Mouse (Mus musculus) megakaryocyte, embryonic 14.5 days (primary cell): ENCODE data around the gene Fgfr2. TPM values are rescaled to one million over a fixed set of nuclear protein-coding genes. Genes with fewer than 3 reads are reported as not detected.

Experiments
- H3K27me3 ChIP-seq: replicated peaks from 2 replicates; pipeline ENCODE3; 2012; ENCODE audit warnings: inconsistent platforms
- H3K36me3 ChIP-seq: replicated peaks from 2 replicates; pipeline ENCODE3; 2012; ENCODE audit warnings: low read length, inconsistent platforms, mixed read lengths
- H3K4me1 ChIP-seq: 2 replicates; pipeline ENCODE4 v1.6.1; 2012; ENCODE audit warnings: inconsistent platforms
- H3K4me3 ChIP-seq: replicated peaks from 2 replicates; pipeline ENCODE3; 2012; ENCODE audit warnings: moderate library complexity, mild to moderate bottlenecking, inconsistent platforms
- H3K9me3 ChIP-seq: 2 replicates; pipeline ENCODE4 v1.6.1; 2012; ENCODE audit warnings: inconsistent platforms
- FLI1 ChIP-seq: IDR thresholded peaks from 2 replicates; pipeline ENCODE4 v1.6.1; 2012; ENCODE audit warnings: low read length, inconsistent platforms, mixed read lengths
- GATA1 ChIP-seq: IDR thresholded peaks from 3 replicates; pipeline ENCODE4 v1.6.1; 2012; ENCODE audit warnings: mixed read lengths, low read length, inconsistent platforms, borderline replicate concordance
- polyA plus RNA-seq: library from polyadenylated mRNA; stranded (reverse); fragments of >175 nt; gene quantifications from 2 replicates; pipeline ENCODE4 v1.2.3, GENCODE M21; 2012; ENCODE audit warnings: low replicate concordance; ENCODE audit not compliant: insufficient read depth

Gene Fgfr2
- polyA plus RNA-seq, 1 experiment: 0.45 TPM

- TF ChIP-seq FLI1 (no peak), GATA1 (no peak)
- Histone ChIP-seq H3K4me3 (no peak overlapping the region), H3K4me1 (no peaks in the 10 kb centered on the region), H3K36me3 (no peaks in the 10 kb centered on the region), H3K9me3 (peaks cover 23% of the 10 kb centered on the region), H3K27me3 (no peaks in the 10 kb centered on the region)
Measured at GRCm38 (mm10) chr7:130178991-130179390, 2944.2 kb downstream of the Fgfr2 start.

GRCm38 (mm10) chr7:130177009-130177408 is 2946.1 kb downstream of the Fgfr2 start:
- H3K27me3 ChIP-seq: no peaks in the 10 kb centered on the region
- H3K9me3 ChIP-seq: peaks cover 21% of the 10 kb centered on the region
- H3K36me3 ChIP-seq: no peaks in the 10 kb centered on the region
- H3K4me3 ChIP-seq: no peak overlapping the region
- TF ChIP-seq GATA1: no peak
- no peak for TF ChIP-seq FLI1
- no peaks in the 10 kb centered on the region for H3K4me1 ChIP-seq

GRCm38 (mm10) chr7:130174525-130174924 is 2948.6 kb downstream of the Fgfr2 start:
- Histone ChIP-seq H3K9me3 (peaks cover 16% of the 10 kb centered on the region), H3K27me3 (no peaks in the 10 kb centered on the region)

GRCm38 (mm10) chr7:130173914-130174313 is 2949.2 kb downstream of the Fgfr2 start:
- no peak overlapping the region for H3K4me3 ChIP-seq
- no peaks in the 10 kb centered on the region for H3K27me3 ChIP-seq
- peaks cover 16% of the 10 kb centered on the region for H3K9me3 ChIP-seq
- H3K4me1 ChIP-seq: no peaks in the 10 kb centered on the region
- H3K36me3 ChIP-seq: no peaks in the 10 kb centered on the region
- TF ChIP-seq FLI1 (no peak), GATA1 (no peak)

More at GRCm38 (mm10) chr7:130174525-130174924, 2948.6 kb downstream of the Fgfr2 start:
- no peaks in the 10 kb centered on the region for H3K36me3 ChIP-seq
- no peaks in the 10 kb centered on the region for H3K4me1 ChIP-seq
- TF ChIP-seq FLI1: no peak
- no peak for TF ChIP-seq GATA1
- H3K4me3 ChIP-seq: no peak overlapping the region

GRCm38 (mm10) chr7:130170144-130170543 is 2953.0 kb downstream of the Fgfr2 start:
- peaks cover 11% of the 10 kb centered on the region; the same call in 1 of the 2 replicates for H3K9me3 ChIP-seq
- TF ChIP-seq GATA1 (no peak), FLI1 (no peak)
- H3K27me3 ChIP-seq: no peaks in the 10 kb centered on the region
- H3K36me3 ChIP-seq: no peaks in the 10 kb centered on the region
- H3K4me3 ChIP-seq: no peak overlapping the region
- H3K4me1 ChIP-seq: no peaks in the 10 kb centered on the region

GRCm38 (mm10) chr7:130168296-130168695 is 2954.9 kb downstream of the Fgfr2 start:
- Histone ChIP-seq H3K36me3 (no peaks in the 10 kb centered on the region), H3K9me3 (no peaks in the 10 kb centered on the region), H3K27me3 (no peaks in the 10 kb centered on the region), H3K4me1 (no peaks in the 10 kb centered on the region), H3K4me3 (no peak overlapping the region)
- no peak for TF ChIP-seq GATA1
- TF ChIP-seq FLI1: no peak

- H3K27me3 ChIP-seq: no peaks in the 10 kb centered on the region
- H3K36me3 ChIP-seq: no peaks in the 10 kb centered on the region
- TF ChIP-seq FLI1 (no peak), GATA1 (no peak)
- H3K4me1 ChIP-seq: no peaks in the 10 kb centered on the region
- H3K4me3 ChIP-seq: no peak overlapping the region
- no peaks in the 10 kb centered on the region for H3K9me3 ChIP-seq
Measured at GRCm38 (mm10) chr7:130167261-130167660, 2955.9 kb downstream of the Fgfr2 start.

- Histone ChIP-seq H3K36me3 (no peaks in the 10 kb centered on the region), H3K4me3 (no peak overlapping the region), H3K27me3 (no peaks in the 10 kb centered on the region), H3K9me3 (0 out of 2 replicates have a peak, but pooled peaks cover 3% of the 10 kb centered on the region), H3K4me1 (no peaks in the 10 kb centered on the region)
- no peak for TF ChIP-seq FLI1
- TF ChIP-seq GATA1: no peak
Measured at GRCm38 (mm10) chr7:130166190-130166589, 2957.0 kb downstream of the Fgfr2 start.

GRCm38 (mm10) chr7:130165408-130165807 is 2957.7 kb downstream of the Fgfr2 start:
- Histone ChIP-seq H3K36me3 (no peaks in the 10 kb centered on the region), H3K4me1 (no peaks in the 10 kb centered on the region), H3K9me3 (0 out of 2 replicates have a peak, but pooled peaks cover 3% of the 10 kb centered on the region), H3K27me3 (no peaks in the 10 kb centered on the region), H3K4me3 (no peak overlapping the region)
- TF ChIP-seq FLI1 (no peak), GATA1 (no peak)

- Histone ChIP-seq H3K36me3 (no peaks in the 10 kb centered on the region), H3K4me3 (no peak overlapping the region), H3K9me3 (0 out of 2 replicates have a peak, but pooled peaks cover 3% of the 10 kb centered on the region), H3K4me1 (no peaks in the 10 kb centered on the region), H3K27me3 (no peaks in the 10 kb centered on the region)
- TF ChIP-seq FLI1: no peak
- no peak for TF ChIP-seq GATA1
Measured at GRCm38 (mm10) chr7:130162718-130163117, 2960.4 kb downstream of the Fgfr2 start.

GRCm38 (mm10) chr7:130161581-130161980 is 2961.6 kb downstream of the Fgfr2 start:
- 0 out of 2 replicates have a peak, but pooled peaks cover 3% of the 10 kb centered on the region for H3K9me3 ChIP-seq
- no peak for TF ChIP-seq FLI1
- no peak for TF ChIP-seq GATA1
- no peak overlapping the region for H3K4me3 ChIP-seq
- no peaks in the 10 kb centered on the region for H3K27me3 ChIP-seq
- H3K4me1 ChIP-seq: no peaks in the 10 kb centered on the region
- H3K36me3 ChIP-seq: no peaks in the 10 kb centered on the region
